Mouse (Mus musculus) forebrain, embryonic 15.5 days (tissue): ENCODE data around the gene Dsn1. TPM values are rescaled to one million over a fixed set of nuclear protein-coding genes. Genes with fewer than 3 reads are reported as not detected.

ENCODE experiments used
- ATAC-seq: fragments of 200-750 bp; cut with Nextera tagmentation; replicated peaks from 2 replicates; pipeline ENCODE4 v1.8.0; 2017; ENCODE audit warnings: mild to moderate bottlenecking, moderate TSS enrichment, moderate library complexity
- H3K27ac ChIP-seq: fragments of 300-500 bp; sonication (generic); replicated peaks from 2 replicates; pipeline ENCODE4 v1.5.1; 2015; ENCODE audit warnings: mild to moderate bottlenecking, inconsistent platforms
- H3K27me3 ChIP-seq: fragments of 300-500 bp; sonication (generic); 2 replicates; pipeline ENCODE4 v1.6.1; 2015; ENCODE audit warnings: inconsistent platforms
- H3K36me3 ChIP-seq: fragments of 300-500 bp; sonication (generic); 2 replicates; pipeline ENCODE4 v1.6.1; 2015; ENCODE audit warnings: mild to moderate bottlenecking, inconsistent platforms
- H3K4me1 ChIP-seq: fragments of 300-500 bp; sonication (generic); 2 replicates; pipeline ENCODE4 v1.6.1; 2015; ENCODE audit warnings: inconsistent platforms
- H3K4me2 ChIP-seq: fragments of 300-500 bp; sonication (generic); replicated peaks from 2 replicates; pipeline ENCODE4 v1.6.1; 2015; ENCODE audit warnings: mild to moderate bottlenecking, inconsistent platforms
- H3K4me3 ChIP-seq: fragments of 300-500 bp; sonication (generic); 2 replicates; pipeline ENCODE4 v1.5.1; 2015; ENCODE audit warnings: mild to moderate bottlenecking, inconsistent platforms
- H3K9ac ChIP-seq: fragments of 300-500 bp; sonication (generic); replicated peaks from 2 replicates; pipeline ENCODE4 v1.6.1; 2015; ENCODE audit warnings: mild to moderate bottlenecking, inconsistent platforms
- H3K9me3 ChIP-seq: fragments of 300-500 bp; sonication (generic); 2 replicates; pipeline ENCODE4 v1.6.1; 2016; ENCODE audit warnings: inconsistent platforms
- WGBS: fragments of 180-500 bp; shearing (Covaris S2); methylation state at CpG from one replicate; pipeline ENCODE4 v1.1.7; 2015; ENCODE audit warnings: mixed read lengths; 5-methylcytosine and 5-hydroxymethylcytosine counted together
- polyA plus RNA-seq: library from polyadenylated mRNA; unstranded; fragments of >200 nt; fragmentation: Nextera tagmentation; extraction: Ambion mirVana; gene quantifications from 2 replicates; pipeline ENCODE4 v1.2.1, GENCODE M21; 2015

Gene Dsn1
- polyA plus RNA-seq, 1 experiment from 2014 or later, result 21.7 TPM

- ATAC-seq, result no peak
- WGBS, result 82% methylated on average over 2 of the region's 2 CpGs
These were observed 49.9 kb downstream of the Dsn1 start for GRCm38 (mm10) chr2:156957035-156957434.

GRCm38 (mm10) chr2:156956306-156956705 is 50.6 kb downstream of the Dsn1 start:
- Histone ChIP-seq H3K4me1 (peaks cover 8% of the 10 kb centered on the region; the same call in 1 of the 2 replicates), H3K9ac (no peak overlapping the region), H3K36me3 (no peaks in the 10 kb centered on the region), H3K4me2 (no peak overlapping the region), H3K4me3 (no peak overlapping the region), H3K27me3 (no peaks in the 10 kb centered on the region), H3K9me3 (no peaks in the 10 kb centered on the region), H3K27ac (no peak overlapping the region)
- WGBS, result 78% methylated on average over 7 of the region's 7 CpGs
- no peak for ATAC-seq

More at GRCm38 (mm10) chr2:156957035-156957434, 49.9 kb downstream of the Dsn1 start:
- Histone ChIP-seq H3K4me1 (peaks cover 8% of the 10 kb centered on the region; the same call in 1 of the 2 replicates), H3K4me2 (no peak overlapping the region), H3K9me3 (no peaks in the 10 kb centered on the region), H3K27me3 (no peaks in the 10 kb centered on the region), H3K27ac (no peak overlapping the region), H3K9ac (no peak overlapping the region), H3K4me3 (no peak overlapping the region), H3K36me3 (no peaks in the 10 kb centered on the region)

GRCm38 (mm10) chr2:156954463-156954862 is 52.5 kb downstream of the Dsn1 start:
- 89% methylated on average over 5 of the region's 5 CpGs for WGBS
- Histone ChIP-seq H3K4me3 (no peak overlapping the region), H3K4me1 (peaks cover 11% of the 10 kb centered on the region), H3K4me2 (no peak overlapping the region), H3K36me3 (peaks cover 5% of the 10 kb centered on the region; the same call in 1 of the 2 replicates), H3K9me3 (no peaks in the 10 kb centered on the region), H3K27ac (peak overlapping the region; percentile 16; the same call in 1 of the 2 replicates), H3K27me3 (no peaks in the 10 kb centered on the region), H3K9ac (no peak overlapping the region)
- ATAC-seq, result no peak

- Histone ChIP-seq H3K9ac (no peak overlapping the region), H3K9me3 (no peaks in the 10 kb centered on the region), H3K27ac (peak overlapping the region; percentile 67), H3K4me2 (no peak overlapping the region), H3K27me3 (no peaks in the 10 kb centered on the region), H3K36me3 (peaks cover 20% of the 10 kb centered on the region), H3K4me3 (no peak overlapping the region), H3K4me1 (peaks cover 8% of the 10 kb centered on the region; the same call in 1 of the 2 replicates)
- WGBS, result 92% methylated on average over 10 of the region's 10 CpGs
- ATAC-seq, result no peak
These were observed 55.5 kb downstream of the Dsn1 start for GRCm38 (mm10) chr2:156951301-156952094.

- H3K4me3 ChIP-seq, result no peak overlapping the region
- no peak for ATAC-seq
- no peaks in the 10 kb centered on the region for H3K9me3 ChIP-seq
- H3K36me3 ChIP-seq, result peaks cover 21% of the 10 kb centered on the region
- no peak overlapping the region for H3K9ac ChIP-seq
- 65% methylated on average over 3 of the region's 3 CpGs for WGBS
- H3K27me3 ChIP-seq, result no peaks in the 10 kb centered on the region
- H3K4me1 ChIP-seq, result peaks cover 8% of the 10 kb centered on the region; the same call in 1 of the 2 replicates
- H3K27ac ChIP-seq, result peak overlapping the region; percentile 67
- no peak overlapping the region for H3K4me2 ChIP-seq
These were observed 56.1 kb downstream of the Dsn1 start for GRCm38 (mm10) chr2:156950816-156951215.

Other genes starting within 250 kb of the Dsn1 start
- gene Myl9, start 231.7 kb downstream of the Dsn1 start, polyA plus RNA-seq, result 32.2 and 34.2 TPM in 2 replicates
- 42.4 and 45.2 TPM in 2 replicates for gene Tgif2, start 167.1 kb downstream of the Dsn1 start, polyA plus RNA-seq
- gene 4930518I15Rik, start 149.2 kb downstream of the Dsn1 start, polyA plus RNA-seq, result 11.2 and 12.1 TPM in 2 replicates
- 144 and 145 TPM in 2 replicates for gene Rab5if, start 144.0 kb downstream of the Dsn1 start, polyA plus RNA-seq
- 0.09 and 0.18 TPM in 2 replicates for gene Sla2, start 120.0 kb downstream of the Dsn1 start, polyA plus RNA-seq
- 121 and 123 TPM in 2 replicates for gene Ndrg3, start 15.1 kb downstream of the Dsn1 start, polyA plus RNA-seq
- 5.7 and 8.2 TPM in 2 replicates for gene Soga1, start 72.1 kb upstream of the Dsn1 start, polyA plus RNA-seq
- not detected in 2 replicates for gene Tldc2, start 79.9 kb upstream of the Dsn1 start, polyA plus RNA-seq
- gene Samhd1, start 128.1 kb upstream of the Dsn1 start, polyA plus RNA-seq, result 12.3 and 12.6 TPM in 2 replicates
- gene Rbl1, start 197.4 kb upstream of the Dsn1 start, polyA plus RNA-seq, result 12.0 and 14.0 TPM in 2 replicates